In the genomic region with DNA sequence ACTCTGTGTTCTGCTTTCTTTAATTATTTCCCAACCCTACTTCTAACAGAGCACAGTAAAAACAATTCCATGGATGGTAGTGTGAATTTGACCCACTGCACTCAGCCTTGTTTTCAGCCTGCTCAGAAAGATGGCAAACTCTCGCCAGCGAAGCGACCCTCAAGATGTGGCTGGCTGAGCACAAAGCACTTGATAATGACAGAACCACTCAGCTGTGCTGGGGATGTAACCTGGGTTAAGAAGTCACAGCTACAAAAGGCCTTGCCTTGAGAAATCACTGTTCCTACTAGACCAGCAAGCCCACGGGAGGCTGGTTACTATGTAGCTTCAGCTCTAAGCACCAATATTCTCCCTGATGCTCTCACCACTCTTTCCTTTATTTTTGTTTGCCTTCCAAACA, we compare ENCODE assay signal across 24 mouse cellular contexts.
"Had no signal": no experiment of that assay in that cellular context is flagged by ENCODE, and none has a peak within 500 bp of the region (broad histone marks: within the 10 kb centered on the region; RNA-seq: fewer than 3 reads in every experiment).

No protein-coding gene starts in this region.

- H3K4me2 ChIP-seq: heart, embryonic 11.5 days; heart, embryonic 13.5 days; heart, embryonic 15.5 days; hindbrain, embryonic 13.5 days; hindbrain, embryonic 15.5 days; limb, embryonic 13.5 days; limb, embryonic 15.5 days; liver, embryonic 12.5 days had no signal

- H3K4me1 ChIP-seq: heart, embryonic 13.5 days; heart, embryonic 15.5 days; hindbrain, embryonic 13.5 days; hindbrain, embryonic 15.5 days; limb, embryonic 13.5 days; limb, embryonic 15.5 days; liver, embryonic 12.5 days had no signal

- H3K36me3 ChIP-seq: heart, embryonic 13.5 days; heart, embryonic 15.5 days; hindbrain, embryonic 13.5 days; hindbrain, embryonic 15.5 days; limb, embryonic 13.5 days; limb, embryonic 15.5 days; liver, embryonic 12.5 days had no signal

- ATAC-seq: forebrain, postnatal 0 days; hindbrain, postnatal 0 days; intestine, embryonic 16.5 days; liver, embryonic 12.5 days had no signal

- H3K27ac ChIP-seq: heart, adult 2 months; heart, embryonic 13.5 days; heart, embryonic 15.5 days; hindbrain, embryonic 13.5 days; hindbrain, embryonic 15.5 days; hindbrain, postnatal 0 days; limb, embryonic 13.5 days; limb, embryonic 15.5 days; liver, embryonic 12.5 days; liver, embryonic 14.5 days had no signal

- H3K9ac ChIP-seq: forebrain, postnatal 0 days; heart, embryonic 13.5 days; heart, embryonic 15.5 days; hindbrain, embryonic 13.5 days; hindbrain, embryonic 15.5 days; limb, embryonic 13.5 days; limb, embryonic 15.5 days; liver, embryonic 12.5 days; liver, embryonic 14.5 days had no signal

- H3K9me3 ChIP-seq: heart, embryonic 13.5 days; heart, embryonic 15.5 days; hindbrain, embryonic 13.5 days; hindbrain, embryonic 15.5 days; limb, embryonic 13.5 days; limb, embryonic 15.5 days had no signal

- H3K27me3 ChIP-seq: heart, embryonic 13.5 days; heart, embryonic 15.5 days; hindbrain, embryonic 13.5 days; hindbrain, embryonic 15.5 days; limb, embryonic 13.5 days; limb, embryonic 15.5 days; liver, embryonic 12.5 days had no signal

- H3K4me3 ChIP-seq: heart, adult 2 months; heart, embryonic 13.5 days; heart, embryonic 15.5 days; hindbrain, embryonic 13.5 days; hindbrain, embryonic 15.5 days; limb, embryonic 13.5 days; limb, embryonic 15.5 days; liver, embryonic 12.5 days had no signal

- DNase-seq: forebrain, postnatal 0 days; gastrocnemius, postnatal 14 days; gastrocnemius, postnatal 36 days; heart, adult 11 months; heart, adult 2 months; heart, postnatal 14 days; heart, postnatal 36 days; kidney, adult 18-20 months; kidney, postnatal 10 days; kidney, postnatal 36 days; layer of hippocampus, adult 9-11 months; layer of hippocampus, postnatal 36 days; left cerebral cortex, postnatal 4 days had no signal
